Comparison of ENCODE assay signal across 26 mouse cellular contexts in the genomic region with DNA sequence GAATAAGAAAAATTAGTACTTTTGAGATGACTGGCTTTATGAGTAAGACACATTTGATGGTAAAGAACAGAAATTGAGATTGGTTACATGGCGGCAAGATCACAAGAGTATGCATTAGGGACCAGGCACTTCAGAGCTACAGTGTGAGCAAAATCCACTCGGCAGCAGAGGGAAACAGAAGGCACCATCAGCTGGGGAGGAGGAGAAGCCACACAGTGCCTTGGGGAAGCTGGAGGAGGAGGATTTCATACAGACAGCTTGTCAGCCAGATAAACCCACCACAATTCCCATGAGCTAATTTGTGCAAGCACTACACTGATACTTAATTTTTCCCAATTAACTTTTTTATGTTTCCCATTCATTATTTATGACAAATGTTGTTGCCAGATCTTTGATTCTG.
DNase-seq lines count a peak whose midpoint lies in the region; ATAC-seq and TF ChIP-seq lines count a peak whose summit lies in the region.
"Had no signal": no experiment of that assay in that cellular context is flagged by ENCODE, and none has a peak within 500 bp of the region (broad histone marks: within the 10 kb centered on the region; RNA-seq: fewer than 3 reads in every experiment).

No protein-coding gene starts in this region.

- no peak overlapping the region for H3K4me3 ChIP-seq in midbrain, postnatal 0 days (ENCODE audit: low read depth, low read length)
- H3K4me3 ChIP-seq in midbrain, embryonic 14.5 days (replicated peaks; ENCODE audit: low read depth, low read length) = no peak overlapping the region
- H3K4me3 ChIP-seq: embryonic facial prominence, embryonic 15.5 days; gastrocnemius, adult 2 months; heart, embryonic 15.5 days; hindbrain, embryonic 15.5 days; limb, embryonic 15.5 days; liver, embryonic 15.5 days; lung, embryonic 15.5 days; midbrain, embryonic 15.5 days; myocyte had no signal

- no peaks in the 10 kb centered on the region for H3K36me3 ChIP-seq in midbrain, postnatal 0 days (ENCODE audit: insufficient read depth, low read length)
- H3K36me3 ChIP-seq in midbrain, embryonic 14.5 days (ENCODE audit: control insufficient read depth, insufficient read depth, low read length) = no peaks in the 10 kb centered on the region
- H3K36me3 ChIP-seq: embryonic facial prominence, embryonic 15.5 days; heart, embryonic 15.5 days; hindbrain, embryonic 15.5 days; limb, embryonic 15.5 days; liver, embryonic 15.5 days; lung, embryonic 15.5 days; midbrain, embryonic 15.5 days had no signal

- H3K27me3 ChIP-seq in midbrain, postnatal 0 days (ENCODE audit: insufficient read depth, low read length) = no peaks in the 10 kb centered on the region
- H3K27me3 ChIP-seq in midbrain, embryonic 14.5 days (ENCODE audit: control insufficient read depth, insufficient read depth, low read length) = no peaks in the 10 kb centered on the region
- H3K27me3 ChIP-seq: embryonic facial prominence, embryonic 15.5 days; heart, embryonic 15.5 days; hindbrain, embryonic 15.5 days; limb, embryonic 15.5 days; liver, embryonic 15.5 days; lung, embryonic 15.5 days; midbrain, embryonic 15.5 days had no signal

- H3K27ac ChIP-seq in midbrain, postnatal 0 days (ENCODE audit: low read depth, low read length) = no peak overlapping the region
- H3K27ac ChIP-seq in midbrain, embryonic 14.5 days (replicated peaks; ENCODE audit: low read depth, low read length) = no peak overlapping the region
- H3K27ac ChIP-seq: embryonic facial prominence, embryonic 15.5 days; gastrocnemius, adult 2 months; heart, embryonic 15.5 days; hindbrain, embryonic 15.5 days; limb, embryonic 15.5 days; liver, embryonic 15.5 days; lung, embryonic 15.5 days; midbrain, embryonic 15.5 days had no signal

- peak; percentile 23 to 24 for DNase-seq in cerebellum, postnatal 14 days
- DNase-seq in midbrain, postnatal 0 days (ENCODE audit: low spot score) = peak; percentile 47
- DNase-seq in midbrain, embryonic 14.5 days = no peak
- peak; percentile 50 for DNase-seq in layer of hippocampus, adult 11-12 months (ENCODE audit: low spot score)
- DNase-seq in layer of hippocampus, postnatal 10 days (ENCODE audit: low spot score in 2 of 2) = peak; percentile 34 to 44
- no peak for DNase-seq in kidney, postnatal 25 days
- no peak for DNase-seq in heart, adult 8-10 months (ENCODE audit: low spot score)
- DNase-seq: adrenal gland, postnatal 36 days; cerebellum, adult 2 months; gastrocnemius, adult 2 months; heart, postnatal 4 days; kidney, adult 9 months; kidney, postnatal 14 days; lung, postnatal 4 days; right cerebral cortex, postnatal 4 days; thymus, postnatal 25 days had no signal

- no peaks in the 10 kb centered on the region for H3K4me1 ChIP-seq in midbrain, postnatal 0 days (ENCODE audit: insufficient read depth, low read length)
- H3K4me1 ChIP-seq in midbrain, embryonic 14.5 days (ENCODE audit: control insufficient read depth, insufficient read depth, low read length) = no peaks in the 10 kb centered on the region
- H3K4me1 ChIP-seq: embryonic facial prominence, embryonic 15.5 days; heart, embryonic 15.5 days; hindbrain, embryonic 15.5 days; limb, embryonic 15.5 days; liver, embryonic 15.5 days; lung, embryonic 15.5 days; midbrain, embryonic 15.5 days had no signal

- WGBS in midbrain, postnatal 0 days = 55% methylated on average over 2 of the region's 2 CpGs
- WGBS in midbrain, embryonic 14.5 days = 81% methylated on average over 2 of the region's 2 CpGs

- H3K4me2 ChIP-seq in midbrain, postnatal 0 days (ENCODE audit: low read depth, low read length, poor library complexity, severe bottlenecking) = no peak overlapping the region
- no peak overlapping the region for H3K4me2 ChIP-seq in midbrain, embryonic 14.5 days (ENCODE audit: low read length)
- H3K4me2 ChIP-seq: embryonic facial prominence, embryonic 15.5 days; heart, embryonic 15.5 days; hindbrain, embryonic 15.5 days; limb, embryonic 15.5 days; liver, embryonic 15.5 days; lung, embryonic 15.5 days; midbrain, embryonic 15.5 days had no signal

- no peaks in the 10 kb centered on the region for H3K9me3 ChIP-seq in midbrain, postnatal 0 days (ENCODE audit: low read length)
- no peaks in the 10 kb centered on the region for H3K9me3 ChIP-seq in midbrain, embryonic 14.5 days (ENCODE audit: control insufficient read depth, low read length)
- H3K9me3 ChIP-seq: embryonic facial prominence, embryonic 15.5 days; heart, embryonic 15.5 days; hindbrain, embryonic 15.5 days; limb, embryonic 15.5 days; liver, embryonic 15.5 days; lung, embryonic 15.5 days; midbrain, embryonic 15.5 days had no signal

- ATAC-seq in cerebellum, adult (ENCODE audit: insufficient number of reproducible peaks, low FRiP score, low TSS enrichment) = no peak
- no peak for ATAC-seq in midbrain, postnatal 0 days (ENCODE audit: low FRiP score)
- ATAC-seq in midbrain, embryonic 14.5 days (ENCODE audit: low FRiP score, low TSS enrichment) = no peak
- ATAC-seq: intestine, embryonic 16.5 days; midbrain, embryonic 15.5 days had no signal

- H3K9ac ChIP-seq in midbrain, postnatal 0 days (replicated peaks; ENCODE audit: low read length, poor library complexity, severe bottlenecking) = no peak overlapping the region
- no peak overlapping the region for H3K9ac ChIP-seq in midbrain, embryonic 14.5 days (replicated peaks; ENCODE audit: low read length)
- H3K9ac ChIP-seq: embryonic facial prominence, embryonic 15.5 days; heart, embryonic 15.5 days; hindbrain, embryonic 15.5 days; limb, embryonic 15.5 days; liver, embryonic 15.5 days; lung, embryonic 15.5 days; midbrain, embryonic 15.5 days had no signal

- no peak for TF ChIP-seq CTCF in midbrain, postnatal 0 days (IDR thresholded peaks at IDR 0.05)

Comparison
In these comparisons a context has a peak if more than half of its experiments do, and no peak if none do; other contexts are left out.
1. DNase-seq: peak in cerebellum, postnatal 14 days (2 of 2), midbrain, postnatal 0 days (single experiment), layer of hippocampus, adult 11-12 months (single experiment) and layer of hippocampus, postnatal 10 days (2 of 2); none in midbrain, embryonic 14.5 days (single experiment), kidney, postnatal 25 days (0 of 2) and heart, adult 8-10 months (single experiment).